Mouse (Mus musculus) thymus, postnatal 25 days (tissue): ENCODE results near the gene Rbm5.

Source experiments
- DNase-seq: peaks from one replicate; pipeline ENCODE4 v3.0.0; 2022

Rbm5 gene

DNA sequence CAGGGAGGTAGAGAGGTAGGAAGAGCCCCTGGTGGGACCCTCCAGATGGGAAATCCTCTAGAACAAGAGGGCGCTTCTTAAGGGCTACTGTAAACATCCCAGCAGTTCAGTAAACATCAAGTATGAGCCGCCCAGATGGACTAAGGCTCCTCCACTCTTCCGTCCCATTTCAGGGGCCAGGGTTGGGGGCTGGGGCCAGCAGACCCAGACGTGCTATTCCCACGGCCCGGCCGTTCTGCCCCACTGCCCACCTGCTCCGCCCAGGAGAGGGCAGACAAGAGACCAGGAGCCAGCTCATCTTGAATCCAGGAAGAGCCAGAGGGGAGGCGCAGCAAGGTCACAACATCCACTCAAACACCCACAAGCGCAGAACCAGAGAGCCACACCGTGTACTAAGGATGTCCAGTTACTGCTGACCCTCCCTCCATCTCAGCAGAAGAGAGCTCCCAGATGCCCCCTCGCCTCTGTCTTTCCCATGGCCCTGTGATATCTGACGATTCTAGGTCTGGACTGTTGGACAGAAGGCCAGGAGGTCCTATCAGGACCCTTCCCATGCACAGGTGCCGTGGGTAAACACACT, 72.1 kb downstream of the Rbm5 start:
- no peak for DNase-seq

DNA sequence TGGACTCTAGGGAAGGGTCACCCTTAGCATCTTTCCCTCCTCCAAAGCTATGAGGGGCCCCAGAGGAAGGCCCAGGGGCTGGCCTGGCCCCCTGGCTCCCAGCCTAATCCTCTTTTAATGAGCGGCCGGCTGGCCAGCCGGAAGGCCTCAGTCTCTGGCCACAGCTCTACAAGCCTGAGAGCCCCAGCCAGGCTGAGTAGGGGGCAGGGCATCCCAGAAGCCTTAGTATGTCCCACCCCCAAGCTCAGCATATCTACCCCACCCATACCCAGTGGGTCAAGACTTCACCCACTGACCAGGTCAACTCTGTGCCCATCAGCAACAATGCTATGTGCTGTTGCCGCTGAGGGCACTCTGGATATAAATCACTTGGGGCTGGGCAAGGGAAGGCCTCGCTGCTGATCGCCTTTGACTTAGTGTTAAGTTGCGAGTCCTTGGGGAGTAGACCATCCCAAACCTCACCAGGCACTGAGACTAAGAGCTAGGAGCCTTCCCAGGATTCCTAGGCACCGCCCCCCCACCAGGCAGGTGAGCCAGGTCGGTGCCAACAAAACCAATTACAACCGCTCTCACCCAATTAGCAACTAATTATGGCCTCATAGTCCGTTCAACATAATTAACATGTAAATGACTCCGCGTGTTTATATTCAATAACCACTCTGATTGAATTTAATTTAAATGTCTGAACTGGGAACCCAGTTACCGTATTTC, 72.8 kb downstream of the Rbm5 start:
- no peak for DNase-seq

DNA sequence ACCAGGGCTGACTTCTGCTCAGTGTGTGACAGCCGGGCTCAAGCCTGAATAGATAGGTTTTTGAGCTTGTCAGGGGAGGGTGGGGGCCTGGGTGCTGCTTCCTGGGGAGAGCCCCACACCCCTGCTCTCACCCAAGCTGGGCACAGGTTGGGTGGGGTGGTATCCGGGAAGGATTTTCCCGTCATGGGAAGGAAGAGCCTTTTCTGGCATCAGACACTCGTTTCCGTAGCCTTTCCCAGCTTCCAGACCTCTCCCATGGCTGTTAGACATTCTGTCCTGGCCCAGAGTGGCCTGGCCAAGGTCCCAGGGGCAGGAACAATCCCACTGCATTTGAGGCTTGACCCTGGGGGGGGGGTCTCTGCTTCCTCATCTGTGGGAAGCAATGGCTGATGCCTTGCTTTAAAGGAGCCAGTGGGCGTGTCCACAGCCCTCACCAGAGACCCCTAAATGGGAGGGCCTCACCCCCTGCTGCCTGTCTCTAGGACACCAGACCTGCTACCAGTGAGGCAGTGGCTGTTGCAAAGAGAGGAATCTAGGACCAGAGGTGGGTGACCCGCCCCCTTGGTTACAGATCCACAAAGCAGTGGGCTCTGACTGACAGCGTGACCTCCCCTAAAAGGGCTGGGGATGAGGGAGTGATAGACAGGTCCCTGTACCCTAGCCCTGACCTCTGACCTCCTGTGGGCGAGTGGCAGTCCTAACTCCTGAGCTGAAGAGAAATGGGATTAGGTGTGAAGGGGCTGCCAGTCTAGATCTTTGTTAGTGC, 73.8 kb downstream of the Rbm5 start:
- DNase-seq: no peak

DNA sequence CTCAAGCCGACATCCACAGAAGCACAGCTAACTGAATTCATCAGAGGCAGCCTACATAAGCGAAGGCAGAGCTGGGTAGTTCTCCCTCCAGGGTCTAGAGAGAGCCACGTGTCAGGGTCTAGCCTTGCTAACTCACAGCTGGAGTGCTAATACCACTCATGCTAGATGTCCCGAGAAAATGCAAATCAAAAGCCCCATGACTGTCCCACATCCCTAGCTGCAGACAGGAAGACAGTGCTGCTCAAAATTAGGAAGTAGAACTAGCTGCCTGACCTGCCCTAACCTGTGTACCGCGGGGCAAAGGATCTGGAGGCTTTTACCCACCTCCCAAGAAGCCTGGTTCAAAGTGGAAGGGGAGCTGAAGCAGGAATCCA, 74.7 kb downstream of the Rbm5 start:
- no peak for DNase-seq

DNA sequence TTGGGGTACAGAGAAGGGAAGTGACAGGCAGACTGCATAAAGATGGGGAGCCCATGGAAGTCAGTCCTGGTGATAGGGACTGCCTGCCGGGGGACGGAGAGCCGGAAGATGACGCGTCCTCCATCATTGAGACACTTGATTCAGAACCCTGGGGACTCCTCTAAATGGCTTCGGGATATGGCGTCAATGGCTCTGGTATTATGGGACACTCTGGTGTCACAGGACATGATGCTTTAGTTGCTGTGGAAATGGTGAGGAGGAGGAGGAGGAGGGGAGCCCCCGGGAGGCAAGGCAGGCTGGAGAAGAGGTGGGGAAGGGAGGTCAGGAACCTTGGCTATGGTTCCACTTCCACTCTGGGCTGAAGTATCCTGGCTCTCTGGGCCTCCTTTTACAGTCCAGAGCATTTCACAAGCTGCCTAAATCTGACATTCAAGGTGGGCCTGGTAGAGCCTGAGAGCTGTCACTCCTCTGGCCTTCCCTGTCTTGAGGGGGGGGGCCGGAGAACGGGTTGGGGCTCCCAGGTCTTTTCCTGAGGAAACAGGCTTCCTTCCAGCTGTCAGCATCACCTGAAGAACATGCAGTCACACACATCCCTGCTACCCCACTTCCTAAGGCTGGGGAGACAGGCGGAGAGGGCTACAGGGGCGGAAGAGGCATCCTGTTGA, 75.2 kb downstream of the Rbm5 start:
- DNase-seq: no peak

DNA sequence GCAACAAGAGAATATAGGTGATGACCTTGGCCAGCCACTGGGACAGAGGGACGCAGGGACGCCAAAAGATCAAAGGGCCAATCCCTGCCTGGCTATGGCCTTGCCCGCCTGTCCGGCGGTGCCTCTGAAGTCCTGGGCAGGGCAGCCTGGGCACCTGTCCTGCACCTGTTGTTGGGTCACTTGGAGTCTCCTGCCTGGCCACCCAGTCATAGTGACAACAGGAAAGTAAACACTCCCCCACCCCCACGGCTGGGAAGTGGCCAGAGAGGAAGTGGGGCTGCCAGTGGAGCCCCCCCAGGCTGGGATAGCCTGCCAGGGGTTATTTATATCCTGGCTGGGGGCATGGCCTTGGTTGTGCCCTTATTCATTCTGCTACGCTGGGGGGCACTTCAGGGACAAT, 76.2 kb downstream of the Rbm5 start:
- no peak for DNase-seq

DNA sequence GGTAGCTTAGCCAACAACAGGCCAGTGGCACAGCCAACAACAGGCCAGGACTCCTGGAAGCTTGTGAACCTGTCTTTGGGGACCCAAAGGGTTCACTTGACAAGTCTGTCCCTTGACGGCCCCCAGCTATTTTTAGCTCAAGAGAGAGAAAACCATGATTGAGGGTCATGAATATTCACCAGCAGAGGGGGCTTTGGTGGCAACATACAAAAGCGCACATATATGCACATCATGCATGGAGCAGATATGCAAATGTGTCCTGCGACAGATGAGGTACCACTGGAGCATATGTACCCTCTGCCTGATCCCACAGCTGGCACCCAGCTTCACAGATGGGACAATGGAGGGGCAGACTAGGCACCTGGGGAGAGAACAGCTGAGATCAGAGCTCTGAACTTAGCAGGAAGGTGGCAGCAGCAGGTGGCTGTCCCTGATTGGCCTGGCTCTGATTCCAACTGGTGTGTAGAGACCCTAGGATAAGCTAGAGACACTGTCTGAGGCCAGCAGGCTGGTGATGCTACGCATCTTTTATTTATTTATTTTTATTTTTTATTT, 77.3 kb downstream of the Rbm5 start:
- DNase-seq: no peak

DNA sequence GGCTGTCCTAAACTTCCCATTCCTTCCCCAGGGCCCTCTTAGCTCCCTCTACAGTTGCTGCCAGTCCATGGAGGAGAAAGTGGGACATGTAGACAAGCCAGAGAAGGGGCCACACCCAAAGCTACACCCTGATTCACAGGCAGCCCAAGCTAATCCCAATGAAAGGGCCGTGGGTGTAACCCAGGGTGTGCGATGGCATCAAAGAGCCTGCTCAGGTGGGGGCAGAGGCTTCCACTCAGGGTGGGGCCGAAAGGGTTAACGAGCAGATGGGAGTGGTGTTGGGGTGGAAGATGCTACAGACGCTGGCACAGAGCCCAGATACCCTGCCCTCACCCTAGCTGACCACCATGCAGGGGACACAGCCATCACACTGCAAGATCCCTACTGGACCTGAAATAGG, 78.0 kb downstream of the Rbm5 start:
- no peak for DNase-seq

DNA sequence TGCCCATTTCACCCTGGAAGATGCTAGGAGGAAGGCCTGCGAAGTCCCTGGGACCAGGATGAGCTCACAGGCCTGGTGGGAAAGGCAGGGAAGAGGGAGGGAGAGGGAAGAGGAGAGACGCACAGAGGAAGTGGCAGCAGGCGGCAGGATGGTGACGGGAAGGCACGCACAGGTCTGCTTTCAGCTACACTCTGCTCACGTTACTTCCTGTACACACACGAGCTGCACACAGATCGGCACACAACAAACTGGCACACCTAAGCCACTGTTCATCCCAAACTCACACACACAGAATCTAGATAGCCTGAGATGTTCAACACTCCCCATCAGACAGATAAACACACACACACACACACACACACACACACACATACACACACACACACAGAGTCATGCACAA, 80.4 kb downstream of the Rbm5 start:
- DNase-seq: peak; percentile 26
